Mouse (Mus musculus) gastrocnemius, postnatal 14 days (tissue): ENCODE data around the gene Angptl2. TPM values are rescaled to one million over a fixed set of nuclear protein-coding genes. Genes with fewer than 3 reads are reported as not detected.

Experiments
- DNase-seq: peaks from one replicate; pipeline ENCODE4 v3.0.0; 2021; ENCODE audit warnings: mixed read lengths
- intact Hi-C: fragments of 180-260 bp; cut with DNase I; formaldehyde crosslinking; loops from one replicate; pipeline ENCODE4 v1.15.1; 2025; ENCODE audit warnings: low total_unique reads
- total RNA-seq, 2 experiments: library from RNA; stranded (reverse); gene quantifications; 2 replicates each; pipeline ENCODE4 v1.2.3; 2021

Angptl2 gene
- total RNA-seq, 2 experiments from 2014 or later: 121 to 163 TPM

GRCm38 (mm10) chr2:33256769-33257537, 41.1 kb downstream of the Angptl2 start:
- intact Hi-C loops: no loop called here
- no peak for DNase-seq

GRCm38 (mm10) chr2:33260772-33261171, 44.9 kb downstream of the Angptl2 start:
- DNase-seq: no peak

GRCm38 (mm10) chr2:33261475-33261874, 45.6 kb downstream of the Angptl2 start:
- intact Hi-C loops: no loop called here
- no peak for DNase-seq

More at GRCm38 (mm10) chr2:33260772-33261171, 44.9 kb downstream of the Angptl2 start:
- intact Hi-C loops: no loop called here

GRCm38 (mm10) chr2:33265793-33266192, 49.9 kb downstream of the Angptl2 start:
- intact Hi-C loops: no loop called here
- no peak for DNase-seq

GRCm38 (mm10) chr2:33267075-33267474, 51.2 kb downstream of the Angptl2 start:
- no peak for DNase-seq
- intact Hi-C loops: no loop called here

GRCm38 (mm10) chr2:33268384-33269131, 52.7 kb downstream of the Angptl2 start:
- intact Hi-C loops: no loop called here

GRCm38 (mm10) chr2:33269132-33269493, 53.2 kb downstream of the Angptl2 start:
- DNase-seq: no peak
- intact Hi-C loops: no loop called here

More at GRCm38 (mm10) chr2:33268384-33269131, 52.7 kb downstream of the Angptl2 start:
- DNase-seq: no peak

- intact Hi-C loops: no loop called here
Observed at GRCm38 (mm10) chr2:33270569-33270968, 54.7 kb downstream of the Angptl2 start.

GRCm38 (mm10) chr2:33271511-33271910, 55.6 kb downstream of the Angptl2 start:
- DNase-seq: no peak
- intact Hi-C loops: no loop called here

More at GRCm38 (mm10) chr2:33270569-33270968, 54.7 kb downstream of the Angptl2 start:
- DNase-seq: no peak

- intact Hi-C loops: no loop called here
- no peak for DNase-seq
Observed at GRCm38 (mm10) chr2:33272665-33273439, 57.0 kb downstream of the Angptl2 start.

- intact Hi-C loops: no loop called here
- no peak for DNase-seq
Observed at GRCm38 (mm10) chr2:33274719-33275490, 59.0 kb downstream of the Angptl2 start.

- intact Hi-C loops: no loop called here
- no peak for DNase-seq
Observed at GRCm38 (mm10) chr2:33279758-33280157, 63.9 kb downstream of the Angptl2 start.

- intact Hi-C loops: no loop called here
- no peak for DNase-seq
Observed at GRCm38 (mm10) chr2:33280525-33280924, 64.7 kb downstream of the Angptl2 start.

GRCm38 (mm10) chr2:33281807-33282206, 65.9 kb downstream of the Angptl2 start:
- no peak for DNase-seq
- intact Hi-C loops: no loop called here

- peak; percentile 85 for DNase-seq
- intact Hi-C loops: no loop called here
Observed at GRCm38 (mm10) chr2:33282877-33283276, 67.0 kb downstream of the Angptl2 start.

GRCm38 (mm10) chr2:33283674-33284073, 67.8 kb downstream of the Angptl2 start:
- intact Hi-C loops: no loop called here
- no peak for DNase-seq

GRCm38 (mm10) chr2:33288837-33289236, 73.0 kb downstream of the Angptl2 start:
- intact Hi-C loops: no loop called here
- no peak for DNase-seq

- no peak for DNase-seq
- intact Hi-C loops: no loop called here
Observed at GRCm38 (mm10) chr2:33290491-33290890, 74.6 kb downstream of the Angptl2 start.

- no peak for DNase-seq
- intact Hi-C loops: no loop called here
Observed at GRCm38 (mm10) chr2:33292057-33292456, 76.2 kb downstream of the Angptl2 start.
